Mouse (Mus musculus): ENCODE data around the gene Crabp1. TPM values are rescaled to one million over a fixed set of nuclear protein-coding genes. Genes with fewer than 3 reads are reported as not detected.

Gene Crabp1
- polyA plus RNA-seq (2017; shearing (Covaris generic)), result under 1 TPM in 1 of 2 experiments, not detected in 1; 0.60 TPM

GRCm38 (mm10) chr9:54764561-54765217, at the start of gene Crabp1:
Crabp1 (plus strand) TSS chr9:54764748.

GRCm38 (mm10) chr9:54733921-54734638, 30.5 kb upstream of the Crabp1 start, which contains the start of gene Wdr61:
Wdr61 (minus strand) TSS chr9:54734519.

Other genes starting within 250 kb of the Crabp1 start
- not detected for gene Sh2d7, start 225.8 kb upstream of the Crabp1 start, polyA plus RNA-seq (2017; shearing (Covaris generic))
- gene Cib2, start 204.5 kb upstream of the Crabp1 start, polyA plus RNA-seq (2017; shearing (Covaris generic)), result 1 to 10 TPM; 2.0 to 2.3 TPM
- gene Idh3a, start 178.4 kb upstream of the Crabp1 start, polyA plus RNA-seq (2017; shearing (Covaris generic)), result 100 to 1,000 TPM in 1 of 2 experiments, 10 to 100 TPM in 1; 87.3 to 111 TPM
- 10 to 100 TPM; 57.2 to 61.6 TPM for gene Acsbg1, start 102.9 kb upstream of the Crabp1 start, polyA plus RNA-seq (2017; shearing (Covaris generic))
- 10 to 100 TPM; 30.0 to 39.7 TPM for gene Dnaja4, start 65.9 kb upstream of the Crabp1 start, polyA plus RNA-seq (2017; shearing (Covaris generic))
- 100 to 1,000 TPM in 1 of 2 experiments, 10 to 100 TPM in 1; 85.1 to 105 TPM for gene Wdr61, start 30.2 kb upstream of the Crabp1 start, polyA plus RNA-seq (2017; shearing (Covaris generic))
- gene Ireb2, start 99.0 kb downstream of the Crabp1 start, polyA plus RNA-seq (2017; shearing (Covaris generic)), result 10 to 100 TPM; 18.4 to 22.0 TPM
- gene Hykk, start 152.5 kb downstream of the Crabp1 start, polyA plus RNA-seq (2017; shearing (Covaris generic)), result under 1 TPM; 0.40 to 0.49 TPM
- 100 to 1,000 TPM; 192 to 247 TPM for gene Psma4, start 186.0 kb downstream of the Crabp1 start, polyA plus RNA-seq (2017; shearing (Covaris generic))
- gene AY074887, start 186.2 kb downstream of the Crabp1 start, polyA plus RNA-seq (2017; shearing (Covaris generic)), result under 1 TPM; 0.65 to 0.83 TPM
- gene Chrna5, start 216.1 kb downstream of the Crabp1 start, polyA plus RNA-seq (2017; shearing (Covaris generic)), result 1 to 10 TPM in 1 of 2 experiments, under 1 TPM in 1; 0.28 to 1.2 TPM